Mouse (Mus musculus): ENCODE data around the gene Prelp.

GRCm38 (mm10) chr1:133891489-133891888, 29.7 kb downstream of the Prelp start:
- TF ChIP-seq CTCF (conservative IDR thresholded peaks at IDR 0.05; ENCODE audit: low read length) = no peak
- TF ChIP-seq NANOG (IDR thresholded peaks at IDR 0.05; ENCODE audit: borderline replicate concordance, low read length) = no peak
- no peak for TF ChIP-seq POU5F1 (IDR thresholded peaks at IDR 0.05; ENCODE audit: borderline replicate concordance, low read length)
